Mouse (Mus musculus) liver, postnatal 0 days (tissue): ENCODE measurements around the gene Cyb5d1.

ENCODE experiments used
- CTCF ChIP-seq: sonication (generic); IDR thresholded peaks from 2 replicates; pipeline ENCODE4 v1.5.1; 2016; ENCODE audit warnings: antibody characterized with exemption, low read depth
- EP300 ChIP-seq: IDR thresholded peaks from 2 replicates; pipeline ENCODE4 v1.6.1; 2016; ENCODE audit warnings: antibody characterized with exemption, low read depth, mild to moderate bottlenecking

GRCm38 (mm10) chr11:69433189-69433588 lies 37.8 kb upstream of the Cyb5d1 start:
- TF ChIP-seq CTCF: no peak
- no peak for TF ChIP-seq EP300
